Mouse (Mus musculus) ES-E14 (cell line): ENCODE results near the gene Hdac5. TPM values are rescaled to one million over a fixed set of nuclear protein-coding genes. Genes with fewer than 3 reads are reported as not detected.
A peak's percentile ranks its signal among the peaks of the same experiment; 100 is the strongest.

ENCODE experiments used
- DNase-seq: peaks from one replicate; pipeline ENCODE4 v3.0.0-alpha.2; 2013; ENCODE audit warnings: low read depth, low spot score
- H3K27ac ChIP-seq: 2 replicates; pipeline ENCODE4 v1.5.1; 2012; ENCODE audit warnings: low read depth, mild to moderate bottlenecking, low read length, moderate library complexity, mixed read lengths; ENCODE audit not compliant: poor library complexity, insufficient read depth, severe bottlenecking
- H3K36me3 ChIP-seq: 2 replicates; pipeline ENCODE4 v1.6.1; 2012; ENCODE audit warnings: mild to moderate bottlenecking, low read length, moderate library complexity, mixed read lengths; ENCODE audit not compliant: control insufficient read depth, poor library complexity, insufficient read depth, severe bottlenecking
- H3K4me1 ChIP-seq, 2 experiments: fragments of 150-350 bp in 1 of 2; sonication (generic) in 1 of 2; 2 replicates each; pipeline ENCODE4 v1.6.1; 2012; ENCODE audit warnings: low read length in 2 of 2, mild to moderate bottlenecking in 1 of 2, mixed read lengths in 1 of 2; ENCODE audit not compliant: control insufficient read depth in 2 of 2, insufficient read depth in 2 of 2, poor library complexity in 1 of 2
- H3K4me3 ChIP-seq, 2 experiments: fragments of 150-350 bp in 1 of 2; sonication (generic) in 1 of 2; 2 replicates each; pipeline ENCODE4 v1.5.1; 2012; ENCODE audit warnings: low read length in 2 of 2, low read depth in 1 of 2, mild to moderate bottlenecking in 1 of 2, mixed read lengths in 1 of 2; ENCODE audit not compliant: insufficient read depth in 1 of 2, poor library complexity in 1 of 2, severe bottlenecking in 1 of 2
- H3K9ac ChIP-seq: 2 replicates; pipeline ENCODE4 v1.6.1; 2012; ENCODE audit warnings: low read depth, mild to moderate bottlenecking, low read length, mixed read lengths; ENCODE audit not compliant: poor library complexity, insufficient read depth, severe bottlenecking
- H3K9me3 ChIP-seq: fragments of 150-350 bp; sonication (generic); 2 replicates; pipeline ENCODE4 v1.6.1; 2012; ENCODE audit warnings: low read depth, mild to moderate bottlenecking, low read length; ENCODE audit not compliant: control insufficient read depth, insufficient read depth
- CHD2 ChIP-seq: IDR thresholded peaks from 2 replicates; pipeline ENCODE4 v1.6.1; 2014; ENCODE audit warnings: mild to moderate bottlenecking, low read depth, low read length, inconsistent platforms
- HCFC1 ChIP-seq: IDR thresholded peaks from 2 replicates; pipeline ENCODE4 v1.6.1; 2012; ENCODE audit warnings: low read length, inconsistent platforms, borderline replicate concordance; ENCODE audit not compliant: insufficient read depth
- MAFK ChIP-seq: IDR thresholded peaks from 2 replicates; pipeline ENCODE4 v1.6.1; 2014; ENCODE audit warnings: mild to moderate bottlenecking, low read depth, low read length, inconsistent platforms; ENCODE audit not compliant: insufficient read depth
- ZC3H11A ChIP-seq: IDR thresholded peaks from 2 replicates; pipeline ENCODE4 v1.6.1; 2012; ENCODE audit warnings: low read depth, mild to moderate bottlenecking, inconsistent platforms, low read length, borderline replicate concordance
- ZNF384 ChIP-seq: IDR thresholded peaks from 2 replicates; pipeline ENCODE4 v1.6.1; 2012; ENCODE audit warnings: low read depth, low read length, inconsistent platforms
- in situ Hi-C, 2 experiments: fragments of 600-800 bp; cut with MboI; formaldehyde crosslinking; loops; one replicate each; pipeline ENCODE4 v1.15.1; 2025; ENCODE audit warnings: low sequenced_read_pairs in 2 of 2, inconsistent platforms in 1 of 2; ENCODE audit not compliant: unreplicated experiment in 2 of 2
- total RNA-seq: library from RNA; depleted of rRNA; stranded (reverse); fragments of 300-350 nt; gene quantifications from 2 replicates; pipeline ENCODE4 v1.2.3, GENCODE M21; 2012

Gene Hdac5
- total RNA-seq, 1 experiment = 33.3 TPM

DNA sequence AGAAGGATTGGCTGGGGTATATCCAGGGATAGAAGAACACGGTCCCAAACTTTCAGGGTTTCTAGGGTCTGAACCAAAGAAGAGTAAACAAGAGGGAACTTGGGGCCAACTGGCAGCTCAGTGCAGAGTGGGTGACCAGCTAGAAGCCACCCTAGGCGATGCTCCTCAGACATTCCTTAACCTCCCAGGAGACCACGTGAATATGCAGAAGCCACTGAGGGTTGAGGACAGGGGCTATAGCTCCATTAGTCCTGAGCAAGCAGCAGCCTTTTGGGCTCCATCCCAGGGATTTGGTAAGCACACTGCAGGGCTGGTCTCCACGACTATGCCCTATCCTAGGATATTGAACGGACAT is 13.1 kb downstream of the Hdac5 start:
- no peaks in the 10 kb centered on the region for H3K9me3 ChIP-seq
- peaks cover 6% of the 10 kb centered on the region; the same call in 1 of the 2 replicates for H3K36me3 ChIP-seq
- no peak for TF ChIP-seq ZC3H11A
- TF ChIP-seq ZNF384 = no peak
- TF ChIP-seq CHD2 = no peak
- no peak for TF ChIP-seq MAFK
- TF ChIP-seq HCFC1 = no peak
- H3K4me3 ChIP-seq = no peak overlapping the region
- in situ Hi-C loops = no loop called here
- no peak for DNase-seq
- no peak overlapping the region for H3K27ac ChIP-seq
- H3K9ac ChIP-seq = no peak overlapping the region
- H3K4me1 ChIP-seq = peaks cover 0 to 21% of the 10 kb centered on the region in 2 experiments; a peak in 3 of 4 replicates

DNA sequence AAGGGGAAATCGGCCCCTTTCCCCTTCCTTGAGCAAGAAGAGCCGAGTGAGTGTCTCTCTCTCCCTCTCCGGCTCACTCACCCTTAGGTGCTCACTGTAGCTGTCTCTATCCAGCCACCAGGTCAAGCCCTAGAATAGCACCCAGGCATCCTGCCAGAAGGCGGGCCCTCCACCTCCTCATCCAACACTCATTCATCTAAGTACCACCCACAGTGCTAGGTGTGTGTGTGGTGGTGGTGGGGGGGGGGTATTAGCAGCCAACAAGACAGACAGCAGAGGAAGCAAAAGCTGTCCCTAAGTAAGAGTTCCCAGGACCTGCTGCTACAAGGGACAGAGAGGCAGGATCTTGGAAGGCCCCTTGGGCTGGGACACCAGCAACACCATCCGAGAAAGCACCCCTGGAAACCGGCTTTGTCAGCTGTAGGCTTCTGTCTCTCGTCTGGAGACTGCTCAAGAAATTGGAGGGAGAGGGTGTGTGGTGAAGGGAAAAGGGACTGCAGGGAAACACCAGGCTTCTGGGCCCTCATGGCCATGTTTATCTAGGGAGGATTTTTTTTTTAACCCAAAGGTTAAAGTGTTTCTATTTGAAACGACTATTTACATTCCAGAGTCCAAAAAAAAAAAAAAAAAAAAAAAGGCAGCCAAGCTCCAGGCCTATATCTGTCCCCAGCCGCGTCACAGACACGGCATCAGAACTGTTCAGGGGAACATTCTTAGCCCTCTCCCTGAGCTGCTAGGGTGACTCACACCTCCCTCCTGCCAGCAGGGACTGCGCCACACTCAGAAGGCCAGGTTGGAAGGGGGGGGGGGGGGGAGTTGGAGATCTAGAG is 13.7 kb downstream of the Hdac5 start:
- H3K36me3 ChIP-seq = peaks cover 6% of the 10 kb centered on the region; the same call in 1 of the 2 replicates
- no peak overlapping the region for H3K9ac ChIP-seq
- no peak overlapping the region for H3K4me3 ChIP-seq
- H3K9me3 ChIP-seq = no peaks in the 10 kb centered on the region
- no peak for TF ChIP-seq ZC3H11A
- TF ChIP-seq CHD2 = no peak
- TF ChIP-seq ZNF384 = 0 out of 2 replicates have a peak, but pooled peaks have one; percentile 32
- peaks cover 0 to 21% of the 10 kb centered on the region in 2 experiments; a peak in 3 of 4 replicates for H3K4me1 ChIP-seq
- no peak overlapping the region for H3K27ac ChIP-seq
- no peak for DNase-seq
- in situ Hi-C loops = no loop called here

DNA sequence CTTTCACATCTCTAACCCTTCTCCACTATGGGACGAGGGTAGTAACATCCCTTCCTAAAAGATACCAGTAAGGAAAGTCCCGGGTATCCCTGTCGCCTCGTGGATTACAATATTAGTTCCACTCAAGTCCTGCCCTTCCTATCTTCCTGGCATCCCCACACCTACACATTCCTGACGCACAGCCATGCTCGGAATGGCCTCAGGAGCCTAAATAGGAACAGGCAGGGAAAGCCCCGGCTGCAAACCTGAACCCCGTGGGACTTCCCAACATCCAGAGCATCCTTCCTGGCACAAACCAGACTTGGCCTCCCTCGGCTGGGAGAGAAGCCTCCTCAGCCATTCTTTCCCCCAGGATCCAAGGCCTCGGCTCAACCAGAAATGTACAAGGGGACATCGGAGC is 14.5 kb downstream of the Hdac5 start:
- Histone ChIP-seq H3K9ac (no peak overlapping the region), H3K27ac (no peak overlapping the region), H3K4me1 (peaks cover 0 to 21% of the 10 kb centered on the region in 2 experiments; a peak in 3 of 4 replicates), H3K9me3 (no peaks in the 10 kb centered on the region), H3K4me3 (no peak overlapping the region), H3K36me3 (peaks cover 6% of the 10 kb centered on the region; the same call in 1 of the 2 replicates)
- in situ Hi-C loops = no loop called here
- TF ChIP-seq CHD2 (no peak), ZNF384 (no peak), ZC3H11A (no peak), MAFK (no peak), HCFC1 (no peak)
- no peak for DNase-seq

GRCm38 (mm10) chr11:102214430-102215156 is 15.4 kb downstream of the Hdac5 start:
- no peak for DNase-seq
- in situ Hi-C loops = no loop called here
- TF ChIP-seq HCFC1 (no peak), ZNF384 (no peak), MAFK (no peak), CHD2 (no peak), ZC3H11A (no peak)
- Histone ChIP-seq H3K9me3 (no peaks in the 10 kb centered on the region), H3K4me1 (peaks cover 0 to 21% of the 10 kb centered on the region in 2 experiments; a peak in 3 of 4 replicates), H3K27ac (no peak overlapping the region), H3K36me3 (peaks cover 6% of the 10 kb centered on the region; the same call in 1 of the 2 replicates), H3K4me3 (no peak overlapping the region), H3K9ac (no peak overlapping the region)
